Mouse (Mus musculus) olfactory bulb, adult 2 months (tissue): ENCODE data around the gene 4921524J17Rik.

ENCODE experiments used
- CTCF ChIP-seq: fragments of 200-500 bp; IDR thresholded peaks from 2 replicates; pipeline ENCODE4 v1.5.1; 2012; ENCODE audit warnings: low read depth, mild to moderate bottlenecking, low read length, moderate library complexity; ENCODE audit not compliant: insufficient read depth
- POLR2A ChIP-seq: fragments of 200-500 bp; IDR thresholded peaks from 2 replicates; pipeline ENCODE4 v1.6.1; 2012; ENCODE audit warnings: mild to moderate bottlenecking, low read depth, low read length, moderate library complexity; ENCODE audit not compliant: insufficient read depth

- no peak for TF ChIP-seq CTCF
- no peak for TF ChIP-seq POLR2A
Measured at GRCm38 (mm10) chr8:85474924-85475323, 42.3 kb upstream of the 4921524J17Rik start.
